Mouse (Mus musculus) forebrain, postnatal 0 days (tissue): ENCODE results near the gene Pdcd1lg2. TPM values are rescaled to one million over a fixed set of nuclear protein-coding genes. Genes with fewer than 3 reads are reported as not detected.

Source experiments
- ATAC-seq: fragments of 200-750 bp; cut with Nextera tagmentation; 2 replicates; pipeline ENCODE4 v1.8.0; 2017; ENCODE audit warnings: mild to moderate bottlenecking, moderate library complexity
- DNase-seq: peaks from one replicate; pipeline ENCODE4 v3.0.0-alpha.2; 2015
- H3K27ac ChIP-seq: fragments of 300-500 bp; sonication (generic); 2 replicates; pipeline ENCODE4 v1.5.1; 2014; ENCODE audit warnings: low read depth, mild to moderate bottlenecking, antibody characterized with exemption, low read length, moderate library complexity, mixed read lengths
- H3K27me3 ChIP-seq: fragments of 300-500 bp; sonication (generic); 2 replicates; pipeline ENCODE4 v1.6.1; 2014; ENCODE audit warnings: mild to moderate bottlenecking, low read length, mixed read lengths; ENCODE audit not compliant: insufficient read depth
- H3K36me3 ChIP-seq: fragments of 300-500 bp; sonication (generic); 2 replicates; pipeline ENCODE4 v1.6.1; 2014; ENCODE audit warnings: mild to moderate bottlenecking, moderate library complexity; ENCODE audit not compliant: insufficient read depth
- H3K4me1 ChIP-seq: fragments of 300-500 bp; sonication (generic); 2 replicates; pipeline ENCODE4 v1.6.1; 2014; ENCODE audit warnings: antibody characterized with exemption; ENCODE audit not compliant: insufficient read depth
- H3K4me2 ChIP-seq: fragments of 300-500 bp; sonication (generic); 2 replicates; pipeline ENCODE4 v1.6.1; 2014; ENCODE audit warnings: low read depth, mild to moderate bottlenecking, moderate library complexity
- H3K4me3 ChIP-seq: fragments of 300-500 bp; sonication (generic); 2 replicates; pipeline ENCODE4 v1.5.1; 2014; ENCODE audit warnings: low read depth, low read length, mixed read lengths
- H3K9ac ChIP-seq: fragments of 300-500 bp; sonication (generic); 2 replicates; pipeline ENCODE4 v1.6.1; 2014; ENCODE audit warnings: mild to moderate bottlenecking
- H3K9me3 ChIP-seq: fragments of 300-500 bp; sonication (generic); 2 replicates; pipeline ENCODE4 v1.6.1; 2016; ENCODE audit warnings: low read length
- CTCF ChIP-seq: sonication (generic); IDR thresholded peaks from 2 replicates; pipeline ENCODE4 v1.5.1; 2016; ENCODE audit warnings: antibody characterized with exemption, control low read depth, low read depth
- WGBS: fragments of 180-500 bp; shearing (Covaris S2); extraction: QIAGEN DNeasy Blood & Tissue Kit; methylation state at CpG from one replicate; pipeline ENCODE4 v1.1.7; 2014; 5-methylcytosine and 5-hydroxymethylcytosine counted together
- polyA plus RNA-seq: library from polyadenylated mRNA; unstranded; fragments of >200 nt; fragmentation: Nextera tagmentation; extraction: Ambion mirVana; gene quantifications from 2 replicates; pipeline ENCODE4 v1.2.1, GENCODE M21; 2015
- total RNA-seq: library from RNA; depleted of rRNA; stranded (reverse); fragments of >200 nt; gene quantifications from 2 replicates; pipeline ENCODE4 v1.2.3, GENCODE M21; 2014

Pdcd1lg2 gene
- total and polyA plus RNA-seq, 2 experiments from 2014 or later, result 0.19 TPM; not detected in 1

GRCm38 (mm10) chr19:29371284-29372081 is 39.2 kb upstream of the Pdcd1lg2 start:
- H3K9ac ChIP-seq, result no peak overlapping the region

GRCm38 (mm10) chr19:29372138-29372537 is 38.6 kb upstream of the Pdcd1lg2 start:
- H3K27ac ChIP-seq, result peak overlapping the region; percentile 9; the same call in 1 of the 2 replicates
- no peak overlapping the region for H3K4me3 ChIP-seq
- no peaks in the 10 kb centered on the region for H3K27me3 ChIP-seq
- peak overlapping the region; percentile 19; the same call in 1 of the 2 replicates for H3K4me2 ChIP-seq
- peak; percentile 79 for DNase-seq
- WGBS, result 47% methylated on average over 4 of the region's 4 CpGs
- TF ChIP-seq CTCF, result no peak
- H3K36me3 ChIP-seq, result no peaks in the 10 kb centered on the region
- peak; percentile 85 for ATAC-seq
- H3K9me3 ChIP-seq, result no peaks in the 10 kb centered on the region
- no peak overlapping the region for H3K9ac ChIP-seq
- 0 out of 2 replicates have a peak, but pooled peaks cover 13% of the 10 kb centered on the region for H3K4me1 ChIP-seq

More at GRCm38 (mm10) chr19:29371284-29372081, 39.2 kb upstream of the Pdcd1lg2 start:
- Histone ChIP-seq H3K4me3 (no peak overlapping the region), H3K27me3 (no peaks in the 10 kb centered on the region), H3K4me2 (peak overlapping the region; percentile 19; the same call in 1 of the 2 replicates), H3K9me3 (no peaks in the 10 kb centered on the region), H3K36me3 (no peaks in the 10 kb centered on the region), H3K27ac (peak overlapping the region; percentile 50; the same call in 1 of the 2 replicates), H3K4me1 (0 out of 2 replicates have a peak, but pooled peaks cover 13% of the 10 kb centered on the region)
- ATAC-seq, result no peak
- no peak for TF ChIP-seq CTCF
- DNase-seq, result no peak
- 78% methylated on average over 18 of the region's 18 CpGs for WGBS

GRCm38 (mm10) chr19:29372621-29373020 is 38.1 kb upstream of the Pdcd1lg2 start:
- Histone ChIP-seq H3K4me1 (0 out of 2 replicates have a peak, but pooled peaks cover 13% of the 10 kb centered on the region), H3K4me3 (no peak overlapping the region), H3K9me3 (no peaks in the 10 kb centered on the region), H3K27me3 (no peaks in the 10 kb centered on the region), H3K27ac (no peak overlapping the region), H3K4me2 (no peak overlapping the region), H3K36me3 (no peaks in the 10 kb centered on the region), H3K9ac (no peak overlapping the region)
- DNase-seq (no peak), ATAC-seq (no peak)
- 92% methylated on average over 3 of the region's 3 CpGs for WGBS
- no peak for TF ChIP-seq CTCF

- ATAC-seq, result no peak
These were observed 37.3 kb upstream of the Pdcd1lg2 start for GRCm38 (mm10) chr19:29373438-29373837.

GRCm38 (mm10) chr19:29374947-29375346 is 35.8 kb upstream of the Pdcd1lg2 start:
- 90% methylated on average over 9 of the region's 9 CpGs for WGBS
- Histone ChIP-seq H3K4me1 (0 out of 2 replicates have a peak, but pooled peaks cover 13% of the 10 kb centered on the region), H3K4me2 (no peak overlapping the region), H3K9me3 (no peaks in the 10 kb centered on the region), H3K36me3 (no peaks in the 10 kb centered on the region), H3K9ac (no peak overlapping the region), H3K27me3 (no peaks in the 10 kb centered on the region), H3K27ac (no peak overlapping the region), H3K4me3 (no peak overlapping the region)
- TF ChIP-seq CTCF, result no peak
- DNase-seq, result no peak
- ATAC-seq, result no peak

More at GRCm38 (mm10) chr19:29373438-29373837, 37.3 kb upstream of the Pdcd1lg2 start:
- no peaks in the 10 kb centered on the region for H3K9me3 ChIP-seq
- TF ChIP-seq CTCF, result no peak
- H3K27ac ChIP-seq, result no peak overlapping the region
- H3K36me3 ChIP-seq, result no peaks in the 10 kb centered on the region
- peak overlapping the region; percentile 18 for H3K4me3 ChIP-seq
- peak overlapping the region; percentile 37 for H3K4me2 ChIP-seq
- WGBS, result 37% methylated on average over 11 of the region's 11 CpGs
- DNase-seq, result peak; percentile 29
- H3K27me3 ChIP-seq, result no peaks in the 10 kb centered on the region
- H3K9ac ChIP-seq, result 0 out of 2 replicates have a peak overlapping the region, but pooled peaks have one; percentile 10
- 0 out of 2 replicates have a peak, but pooled peaks cover 13% of the 10 kb centered on the region for H3K4me1 ChIP-seq

- Histone ChIP-seq H3K27ac (no peak overlapping the region), H3K9ac (no peak overlapping the region), H3K4me2 (no peak overlapping the region), H3K4me1 (0 out of 2 replicates have a peak, but pooled peaks cover 13% of the 10 kb centered on the region), H3K36me3 (no peaks in the 10 kb centered on the region), H3K27me3 (no peaks in the 10 kb centered on the region), H3K9me3 (no peaks in the 10 kb centered on the region), H3K4me3 (no peak overlapping the region)
- TF ChIP-seq CTCF, result no peak
- no peak for ATAC-seq
- 83% methylated on average over 3 of the region's 3 CpGs for WGBS
- no peak for DNase-seq
These were observed 34.3 kb upstream of the Pdcd1lg2 start for GRCm38 (mm10) chr19:29376382-29376781.
